Mouse (Mus musculus) embryonic fibroblast, embryonic 13.5 days (primary cell): ENCODE results near the gene Chia1.
"Not testable (repeated sequence)": the region's sequence is repeated elsewhere in the genome, so short reads cannot be mapped to it uniquely, and the experiment has no call there.

ENCODE experiments used
- CTCF ChIP-seq: IDR thresholded peaks from 2 replicates; pipeline ENCODE4 v1.5.1; 2011; ENCODE audit warnings: mild to moderate bottlenecking, control low read depth, low read length, moderate library complexity, borderline replicate concordance; ENCODE audit not compliant: insufficient read depth
- POLR2A ChIP-seq: IDR thresholded peaks from 2 replicates; pipeline ENCODE4 v1.6.1; 2011; ENCODE audit warnings: low read depth, mild to moderate bottlenecking, control low read depth, low read length, moderate library complexity

- not testable (repeated sequence) for TF ChIP-seq CTCF, POLR2A
Measured at GRCm38 (mm10) chr3:106174971-106175370, 61.9 kb downstream of the Chia1 start.
